ENCODE assay signal across 8 mouse cellular contexts in the genomic region with DNA sequence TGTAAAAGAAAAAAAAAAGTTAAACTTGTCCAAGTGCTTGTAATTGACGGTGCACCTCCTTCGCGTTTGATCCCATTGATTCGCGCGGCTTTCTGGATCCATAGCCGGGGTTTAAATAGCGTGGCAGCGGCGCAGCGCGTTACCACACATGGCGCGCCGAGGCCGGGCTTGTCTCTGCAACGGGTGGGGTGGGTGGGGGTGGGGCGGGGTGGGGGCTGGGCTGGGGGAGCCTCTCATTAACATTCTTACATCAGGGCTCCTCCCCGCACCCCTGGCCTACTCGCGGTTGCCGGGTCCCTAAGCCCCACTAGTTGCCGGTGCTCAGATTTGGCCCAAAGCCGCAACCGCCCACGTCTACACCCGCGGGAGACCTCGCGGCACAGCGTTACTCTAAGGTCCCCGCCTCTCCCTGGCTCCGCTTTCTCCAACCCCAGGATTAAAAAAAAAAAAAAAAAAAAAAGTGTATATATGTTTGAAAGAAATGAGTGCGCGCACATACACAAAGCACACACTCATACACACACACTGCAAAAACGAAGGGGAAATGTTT. TPM values are rescaled to one million over a fixed set of nuclear protein-coding genes. Genes with fewer than 3 reads are reported as not detected.
A peak's percentile ranks its signal among the peaks of the same experiment; 100 is the strongest.
DNase-seq lines count a peak whose midpoint lies in the region; ATAC-seq and TF ChIP-seq lines count a peak whose summit lies in the region.

No protein-coding gene starts in this region.

- H3K36me3 ChIP-seq in intestine, embryonic 15.5 days: no peaks in the 10 kb centered on the region
- H3K36me3 ChIP-seq in liver, adult 2 months (ENCODE audit: control insufficient read depth, insufficient read depth, low read length): no peaks in the 10 kb centered on the region

- H3K4me1 ChIP-seq in intestine, embryonic 15.5 days (replicated peaks): peaks cover 21% of the 10 kb centered on the region
- 0 out of 2 replicates have a peak, but pooled peaks cover 3% of the 10 kb centered on the region for H3K4me1 ChIP-seq in liver, adult 2 months (ENCODE audit: control insufficient read depth, insufficient read depth, low read length)

- H3K27ac ChIP-seq in intestine, embryonic 15.5 days: peak overlapping the region; percentile 80
- H3K27ac ChIP-seq in liver, adult 2 months (replicated peaks; ENCODE audit: insufficient read depth, low read depth, low read length): no peak overlapping the region

- no peaks in the 10 kb centered on the region for H3K9me3 ChIP-seq in intestine, embryonic 15.5 days

- ATAC-seq in intestine, embryonic 15.5 days: peak; percentile 39
- no peak for ATAC-seq in megakaryocyte progenitor cell, adult 5-6 weeks (replicated peaks; ENCODE audit: poor library complexity)

- H3K79me2 ChIP-seq in liver, adult 2 months (ENCODE audit: control insufficient read depth, insufficient read depth, low read length): no peaks in the 10 kb centered on the region

- H3K4me3 ChIP-seq in intestine, embryonic 15.5 days (replicated peaks): peak overlapping the region; percentile 64
- peak overlapping the region; percentile 61; the same call in 1 of the 2 replicates for H3K4me3 ChIP-seq in liver, adult 2 months (ENCODE audit: insufficient read depth, low read depth, low read length)

- peak overlapping the region; percentile 63 for H3K9ac ChIP-seq in intestine, embryonic 15.5 days
- no peak overlapping the region for H3K9ac ChIP-seq in liver, adult 2 months (ENCODE audit: low read depth, low read length)

- TF ChIP-seq POLR2A in liver, adult 2 months (IDR thresholded peaks at IDR 0.05; ENCODE audit: extremely low read depth, insufficient read depth, low read length): no peak

- peak; percentile 66 for DNase-seq in ES-CJ7 (ENCODE audit: low read depth, low spot score)
- DNase-seq in adrenal gland, postnatal 14 days: peak; percentile 79
- DNase-seq in frontal cortex, postnatal 36 days (ENCODE audit: low spot score in 2 of 2): peak; percentile 31 to 49
- DNase-seq in liver, adult 2 months (ENCODE audit: extremely low read depth, low read depth, low spot score): no peak
- peak; percentile 59 for DNase-seq in neural tube, embryonic 10.5 days (ENCODE audit: extremely low spot score, low spot score)
- DNase-seq in cerebellum, adult 18-20 months: no peak

- peaks cover 31% of the 10 kb centered on the region for H3K27me3 ChIP-seq in intestine, embryonic 15.5 days (replicated peaks)
- 0 out of 2 replicates have a peak, but pooled peaks cover 3% of the 10 kb centered on the region for H3K27me3 ChIP-seq in liver, adult 2 months (ENCODE audit: control insufficient read depth, insufficient read depth, low read length)

- under 1% methylated on average over 35 of the region's 36 CpGs for WGBS in intestine, embryonic 15.5 days
- WGBS in liver, adult 2 months: 2% methylated on average over 34 of the region's 36 CpGs

- H3K4me2 ChIP-seq in intestine, embryonic 15.5 days (replicated peaks): peak overlapping the region; percentile 98

- no peak for TF ChIP-seq CTCF in liver, adult 2 months (IDR thresholded peaks at IDR 0.05; ENCODE audit: low read depth, low read length)

RNA-seq across cellular contexts. Expression of a gene that starts 1.0 kb away (rescaled TPM):
- total RNA-seq in adrenal gland, postnatal 14 days (2021): 47.2 and 51.8 TPM in 2 replicates
- polyA plus RNA-seq in intestine, embryonic 15.5 days (2015; fragmentation: Nextera tagmentation; extraction: Ambion mirVana): 6.3 and 8.1 TPM in 2 replicates
- 1.4 and 2.3 TPM in 2 replicates for total RNA-seq in liver, adult 2 months (2014; rRNA removed)
- 0.73 and 0.87 TPM in 2 replicates for polyA plus RNA-seq in liver, adult 2 months (2012; rRNA removed)
- not detected in 2 replicates for total RNA-seq in megakaryocyte progenitor cell, adult 5-6 weeks (2015)
- total RNA-seq in megakaryocyte progenitor cell, adult 5-6 weeks (2017): not detected in 2 replicates

Comparison
In these comparisons a context has a peak if more than half of its experiments do, and no peak if none do; other contexts are left out.
1. DNase-seq: peak in ES-CJ7 (single experiment), adrenal gland, postnatal 14 days (single experiment), frontal cortex, postnatal 36 days (2 of 2) and neural tube, embryonic 10.5 days (single experiment); none in liver, adult 2 months (single experiment) and cerebellum, adult 18-20 months (0 of 2).
2. RNA of a gene that starts 1.0 kb away (total RNA-seq): 47.2 to 51.8 TPM in adrenal gland, postnatal 14 days; 1.4 to 2.3 TPM in liver, adult 2 months and not detected in megakaryocyte progenitor cell, adult 5-6 weeks; every median in the first group is over 10 times any median in the second.